Mouse (Mus musculus) liver, embryonic 16.5 days (tissue): ENCODE measurements around the gene Itga1. TPM values are rescaled to one million over a fixed set of nuclear protein-coding genes. Genes with fewer than 3 reads are reported as not detected.

ENCODE experiments used
- ATAC-seq: fragments of 200-750 bp; cut with Nextera tagmentation; 2 replicates; pipeline ENCODE4 v1.8.0; 2017; ENCODE audit warnings: low read depth, mild to moderate bottlenecking, moderate number of reproducible peaks, moderate library complexity
- H3K27ac ChIP-seq: fragments of 300-500 bp; sonication (generic); 2 replicates; pipeline ENCODE4 v1.5.1; 2014; ENCODE audit warnings: mild to moderate bottlenecking, low read length
- H3K27me3 ChIP-seq: fragments of 300-500 bp; sonication (generic); 2 replicates; pipeline ENCODE4 v1.6.1; 2014; ENCODE audit warnings: low read depth, low read length, mixed read lengths; ENCODE audit not compliant: control insufficient read depth, insufficient read depth
- H3K36me3 ChIP-seq: fragments of 300-500 bp; sonication (generic); 2 replicates; pipeline ENCODE4 v1.6.1; 2014; ENCODE audit warnings: mild to moderate bottlenecking; ENCODE audit not compliant: control insufficient read depth, insufficient read depth
- H3K4me1 ChIP-seq: fragments of 300-500 bp; sonication (generic); 2 replicates; pipeline ENCODE4 v1.6.1; 2014; ENCODE audit warnings: low read depth, low read length, mixed read lengths; ENCODE audit not compliant: control insufficient read depth
- H3K4me2 ChIP-seq: fragments of 300-500 bp; sonication (generic); 2 replicates; pipeline ENCODE4 v1.6.1; 2014; ENCODE audit warnings: low read depth, low read length, mixed read lengths
- H3K4me3 ChIP-seq: fragments of 300-500 bp; sonication (generic); 2 replicates; pipeline ENCODE4 v1.5.1; 2014; ENCODE audit warnings: low read depth, mild to moderate bottlenecking, low read length
- H3K9ac ChIP-seq: fragments of 300-500 bp; sonication (generic); 2 replicates; pipeline ENCODE4 v1.6.1; 2014; ENCODE audit warnings: low read depth, low read length
- H3K9me3 ChIP-seq: fragments of 300-500 bp; sonication (generic); replicated peaks from 2 replicates; pipeline ENCODE4 v1.6.1; 2016; ENCODE audit warnings: low read length; ENCODE audit not compliant: control insufficient read depth
- WGBS: fragments of 180-500 bp; shearing (Covaris S2); extraction: QIAGEN DNeasy Blood & Tissue Kit; methylation state at CpG from one replicate; pipeline ENCODE4 v1.1.7; 2014; ENCODE audit not compliant: insufficient replicate concordance; 5-methylcytosine and 5-hydroxymethylcytosine counted together
- polyA plus RNA-seq: library from polyadenylated mRNA; unstranded; fragments of >200 nt; fragmentation: Nextera tagmentation; extraction: Ambion mirVana; gene quantifications from 2 replicates; pipeline ENCODE4 v1.2.1, GENCODE M21; 2015

The Itga1 gene
- polyA plus RNA-seq, 1 experiment from 2014 or later: 6.5 TPM

DNA sequence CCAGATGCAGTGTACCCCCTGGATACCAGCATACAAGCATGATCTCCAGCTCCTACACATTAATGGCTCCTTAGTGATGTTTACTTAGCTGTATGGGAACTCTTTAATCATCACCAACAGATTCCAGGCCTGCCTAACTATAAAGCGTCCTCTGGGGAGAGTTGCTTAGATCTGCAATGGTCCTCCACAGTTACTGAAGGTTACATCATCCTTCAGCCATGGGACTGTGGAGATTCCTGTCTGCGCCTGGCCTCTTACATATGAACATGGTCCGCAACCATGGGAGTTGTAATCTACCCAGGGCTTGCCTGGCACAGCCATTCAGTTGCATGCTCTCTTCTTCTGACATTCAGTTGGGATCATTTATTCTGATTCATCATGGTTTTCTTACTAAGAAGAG, 129.9 kb downstream of the Itga1 start:
- Histone ChIP-seq H3K9ac (no peak overlapping the region), H3K36me3 (no peaks in the 10 kb centered on the region), H3K27ac (no peak overlapping the region), H3K4me1 (no peaks in the 10 kb centered on the region), H3K4me3 (no peak overlapping the region), H3K9me3 (no peaks in the 10 kb centered on the region), H3K27me3 (no peaks in the 10 kb centered on the region), H3K4me2 (no peak overlapping the region)
- no peak for ATAC-seq
- 75% methylated on average over 3 of the region's 3 CpGs for WGBS

DNA sequence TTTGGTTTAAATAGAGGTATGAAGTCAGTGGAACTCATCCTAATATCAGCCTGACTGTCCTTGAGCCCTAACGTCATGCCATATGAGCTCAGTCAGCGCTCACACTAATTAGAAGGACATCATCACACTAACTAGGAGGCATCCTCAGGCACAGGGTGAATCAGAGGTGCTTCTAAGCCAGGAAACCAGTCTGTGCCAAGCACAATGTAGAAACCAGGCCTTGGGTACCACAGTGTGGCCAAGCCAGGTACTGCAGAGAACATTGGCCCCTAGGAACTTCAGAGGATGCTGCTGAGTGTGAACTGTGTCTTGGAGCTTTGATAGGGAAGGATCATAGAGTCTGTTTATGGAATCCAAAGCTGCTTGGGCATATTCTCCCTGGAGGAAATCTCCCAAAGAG, 137.5 kb downstream of the Itga1 start:
- H3K27ac ChIP-seq: no peak overlapping the region
- H3K4me1 ChIP-seq: no peaks in the 10 kb centered on the region
- H3K4me2 ChIP-seq: no peak overlapping the region
- 20% methylated on average over 2 of the region's 2 CpGs for WGBS
- no peaks in the 10 kb centered on the region for H3K27me3 ChIP-seq
- no peaks in the 10 kb centered on the region for H3K9me3 ChIP-seq
- no peak overlapping the region for H3K4me3 ChIP-seq
- H3K36me3 ChIP-seq: no peaks in the 10 kb centered on the region
- ATAC-seq: peak; percentile 68
- no peak overlapping the region for H3K9ac ChIP-seq

DNA sequence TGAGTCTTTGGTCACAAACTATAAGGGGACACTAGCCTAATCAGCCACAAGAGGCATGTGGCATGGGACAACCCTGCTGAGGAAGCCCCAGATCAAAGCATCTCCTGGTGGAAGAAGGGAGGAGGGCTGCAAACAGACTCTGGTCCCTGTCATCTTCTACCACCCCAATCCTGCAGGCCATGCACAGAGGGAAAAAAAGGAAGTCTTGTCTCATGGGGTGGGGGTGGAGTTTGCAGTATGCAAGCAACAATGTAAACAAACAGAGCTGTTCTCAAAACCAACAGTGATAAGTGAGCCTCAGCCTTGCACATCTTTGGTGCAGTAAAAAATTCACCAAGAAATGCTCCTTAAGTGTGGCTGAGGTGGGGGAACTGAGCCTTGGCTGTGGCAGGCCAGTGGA, 147.2 kb downstream of the Itga1 start:
- no peak overlapping the region for H3K9ac ChIP-seq
- H3K27me3 ChIP-seq: no peaks in the 10 kb centered on the region
- no peak overlapping the region for H3K4me2 ChIP-seq
- no peak overlapping the region for H3K27ac ChIP-seq
- H3K36me3 ChIP-seq: no peaks in the 10 kb centered on the region
- no peaks in the 10 kb centered on the region for H3K4me1 ChIP-seq
- H3K9me3 ChIP-seq: no peaks in the 10 kb centered on the region
- no peak overlapping the region for H3K4me3 ChIP-seq
- no peak for ATAC-seq

DNA sequence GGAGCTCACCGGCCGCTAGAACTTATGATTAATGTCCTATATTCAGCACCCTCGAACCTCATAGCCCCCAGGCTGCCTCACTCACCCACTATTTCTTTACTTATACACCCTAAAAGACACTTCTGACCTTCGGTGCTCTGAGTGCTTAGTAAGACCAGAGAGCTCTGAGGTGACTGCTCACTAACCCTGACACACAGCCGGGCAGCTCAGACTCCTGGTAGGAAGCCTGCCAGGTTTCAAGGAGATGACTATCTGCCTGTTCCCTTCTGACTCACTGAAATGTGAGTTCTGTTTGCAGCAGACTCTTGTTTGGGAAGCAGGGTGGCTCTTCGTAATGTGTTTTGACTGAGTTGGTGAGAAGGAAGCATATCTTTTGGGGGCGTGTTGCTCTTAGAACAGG, 168.2 kb downstream of the Itga1 start:
- H3K36me3 ChIP-seq: no peaks in the 10 kb centered on the region
- H3K4me3 ChIP-seq: no peak overlapping the region
- H3K9me3 ChIP-seq: no peaks in the 10 kb centered on the region
- no peaks in the 10 kb centered on the region; the same call in 1 of the 2 replicates for H3K4me1 ChIP-seq
- no peak overlapping the region for H3K9ac ChIP-seq
- 51% methylated on average over 7 of the region's 7 CpGs for WGBS
- H3K4me2 ChIP-seq: no peak overlapping the region
- H3K27ac ChIP-seq: no peak overlapping the region
- ATAC-seq: no peak
- H3K27me3 ChIP-seq: no peaks in the 10 kb centered on the region

DNA sequence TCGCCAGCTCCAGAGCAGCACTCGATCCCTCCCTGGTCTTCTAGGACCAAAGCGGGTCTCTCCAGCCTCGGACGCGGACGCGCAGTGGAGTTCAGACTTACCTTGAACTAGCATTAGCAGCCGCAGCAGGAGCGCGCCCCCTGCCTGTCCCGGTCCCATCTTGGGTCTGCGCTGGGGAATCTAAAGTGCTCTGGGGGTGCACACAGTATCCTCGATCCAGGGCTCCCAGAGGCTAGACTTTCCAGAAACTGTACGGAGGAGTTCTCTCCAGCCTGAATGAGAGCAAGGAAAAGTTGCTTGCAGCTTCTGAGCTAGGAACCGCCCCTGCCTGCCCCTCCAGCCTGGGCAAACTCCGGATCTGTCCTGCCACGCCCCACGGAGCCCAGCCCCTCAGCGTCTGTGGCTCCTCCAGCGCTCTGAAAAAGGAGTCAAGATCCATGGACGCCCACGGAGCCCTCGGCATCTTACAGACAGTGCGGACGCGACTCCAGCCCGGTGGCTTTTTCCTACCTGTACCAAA, 169.9 kb downstream of the Itga1 start, which contains the start of gene Itga2:
Gene Itga2 (minus strand): TSS at position 326 of the 520 bp plus-strand sequence.
- 3% methylated on average over 28 of the region's 28 CpGs for WGBS
- peak; percentile 60 for ATAC-seq
- peak within 1 kb of the TSS; percentile 56 for H3K4me2 ChIP-seq
- H3K4me3 ChIP-seq: peak within 1 kb of the TSS; percentile 52
- no peaks in the 10 kb centered on the region for H3K27me3 ChIP-seq
- H3K9me3 ChIP-seq: no peaks in the 10 kb centered on the region
- H3K9ac ChIP-seq: peak within 1 kb of the TSS; percentile 25; the same call in 1 of the 2 replicates
- H3K4me1 ChIP-seq: no peaks in the 10 kb centered on the region; the same call in 1 of the 2 replicates
- no peak within 1 kb of the TSS for H3K27ac ChIP-seq
- no peaks in the 10 kb centered on the region for H3K36me3 ChIP-seq

DNA sequence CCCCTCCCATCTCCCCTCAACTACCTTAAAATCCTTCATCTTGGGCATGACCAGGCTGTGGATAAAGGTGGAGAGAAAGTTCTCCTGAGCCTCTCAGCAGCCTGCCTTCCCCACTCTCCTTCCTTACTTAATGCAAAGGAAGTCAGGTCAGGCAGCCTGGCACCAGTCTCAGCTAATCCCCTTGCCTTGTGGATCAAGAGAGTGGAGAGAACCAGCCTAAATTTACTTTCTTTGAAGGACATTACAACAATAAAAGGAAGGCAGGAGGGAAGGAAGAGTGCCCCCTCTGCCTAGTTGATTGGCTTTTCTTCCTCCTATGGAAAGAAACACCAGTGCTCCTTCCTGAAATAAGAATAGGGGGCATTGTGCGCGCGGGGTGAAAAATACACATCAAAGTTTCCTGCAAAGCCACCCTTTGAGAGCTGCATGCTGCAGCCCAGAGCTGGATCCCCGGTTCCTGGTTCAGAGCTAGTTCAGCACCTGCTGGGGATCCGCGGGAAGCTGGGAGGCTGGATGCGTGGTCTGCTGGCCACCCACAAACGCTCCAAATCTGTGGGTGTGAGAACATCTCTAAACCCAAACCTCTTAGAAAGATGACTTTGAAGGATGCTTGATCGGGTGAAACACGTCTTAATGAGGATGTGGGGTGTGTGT, 170.6 kb downstream of the Itga1 start:
- H3K4me3 ChIP-seq: peak overlapping the region; percentile 52
- no peaks in the 10 kb centered on the region for H3K36me3 ChIP-seq
- no peaks in the 10 kb centered on the region for H3K9me3 ChIP-seq
- H3K9ac ChIP-seq: no peak overlapping the region
- H3K27ac ChIP-seq: no peak overlapping the region
- no peaks in the 10 kb centered on the region for H3K27me3 ChIP-seq
- WGBS: 2% methylated on average over 10 of the region's 10 CpGs
- ATAC-seq: no peak
- H3K4me1 ChIP-seq: no peaks in the 10 kb centered on the region; the same call in 1 of the 2 replicates
- peak overlapping the region; percentile 56 for H3K4me2 ChIP-seq

DNA sequence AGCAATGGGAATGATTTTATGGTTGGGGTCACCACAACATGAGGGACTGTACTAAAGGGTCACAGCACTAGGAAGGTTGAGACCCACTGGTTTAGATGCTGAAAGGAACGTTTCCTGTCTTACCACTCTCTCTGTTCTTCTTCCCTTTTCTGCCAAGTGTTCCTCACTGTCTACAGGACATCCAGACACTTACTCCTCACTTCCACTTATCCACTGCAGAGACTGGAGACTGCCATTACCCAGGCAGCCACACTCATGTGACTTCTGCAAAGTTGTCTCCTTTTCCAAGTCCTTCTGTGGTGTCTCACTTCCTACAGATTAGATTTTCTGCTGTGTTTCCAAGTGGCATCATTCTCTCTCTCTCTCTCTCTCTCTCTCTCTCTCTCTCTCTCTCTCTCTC, 177.0 kb downstream of the Itga1 start:
- no peaks in the 10 kb centered on the region for H3K9me3 ChIP-seq
- 40% methylated on average over 1 of the region's 1 CpGs for WGBS
- H3K4me3 ChIP-seq: no peak overlapping the region
- no peak overlapping the region for H3K27ac ChIP-seq
- H3K4me1 ChIP-seq: no peaks in the 10 kb centered on the region
- no peaks in the 10 kb centered on the region for H3K27me3 ChIP-seq
- H3K4me2 ChIP-seq: no peak overlapping the region
- no peak for ATAC-seq
- no peaks in the 10 kb centered on the region for H3K36me3 ChIP-seq
- H3K9ac ChIP-seq: no peak overlapping the region

DNA sequence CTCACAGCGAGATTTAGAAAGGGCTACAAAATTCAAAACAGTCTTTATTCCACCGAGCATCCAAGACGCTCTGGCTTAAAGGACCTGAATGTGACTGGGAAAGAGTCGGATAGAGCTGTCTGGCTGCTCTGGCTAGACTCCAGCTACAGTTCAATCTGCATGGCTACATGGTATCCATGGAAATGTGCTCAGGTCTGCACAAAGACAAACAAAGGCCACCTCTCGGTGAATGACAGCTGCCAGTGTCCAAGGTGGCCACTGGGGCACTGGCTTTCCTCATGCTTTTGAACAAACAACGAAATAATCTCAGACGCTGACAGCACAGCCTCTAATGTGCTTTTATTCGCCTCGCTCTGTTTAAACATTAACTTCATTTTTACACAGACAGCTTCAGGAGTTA, 178.4 kb downstream of the Itga1 start:
- Histone ChIP-seq H3K27ac (no peak overlapping the region), H3K4me2 (no peak overlapping the region; the same call in 1 of the 2 replicates)
- peak; percentile 90 for ATAC-seq

DNA sequence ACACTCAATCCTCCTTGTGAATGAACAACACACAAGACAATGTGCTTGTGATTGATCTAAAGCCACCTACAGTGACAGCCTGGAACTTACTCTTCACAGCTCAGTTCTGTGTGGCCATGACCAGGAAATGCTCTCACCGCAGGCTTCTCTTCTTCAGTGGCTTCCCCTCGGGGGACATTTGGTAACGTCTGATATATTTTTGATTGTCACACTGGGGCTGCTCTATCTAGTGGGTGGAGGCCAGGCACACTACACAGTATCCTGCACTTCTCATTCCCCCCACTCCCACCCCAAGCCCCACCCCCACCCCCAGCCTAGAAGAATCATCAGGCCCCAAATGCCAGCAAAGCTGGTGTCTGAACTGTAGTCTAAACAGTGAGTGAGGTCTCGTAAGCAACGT, 186.0 kb downstream of the Itga1 start:
- no peak overlapping the region for H3K27ac ChIP-seq
- no peaks in the 10 kb centered on the region for H3K27me3 ChIP-seq
- H3K9ac ChIP-seq: no peak overlapping the region
- H3K4me3 ChIP-seq: no peak overlapping the region
- H3K4me2 ChIP-seq: no peak overlapping the region
- ATAC-seq: 0 out of 2 replicates have a peak, but pooled peaks have one; percentile 19
- H3K36me3 ChIP-seq: no peaks in the 10 kb centered on the region
- peaks cover 3% of the 10 kb centered on the region for H3K4me1 ChIP-seq
- WGBS: 24% methylated on average over 5 of the region's 5 CpGs
- no peaks in the 10 kb centered on the region for H3K9me3 ChIP-seq

More for the DNA sequence above, 178.4 kb downstream of the Itga1 start:
- H3K27me3 ChIP-seq: no peaks in the 10 kb centered on the region
- H3K4me1 ChIP-seq: no peaks in the 10 kb centered on the region
- no peak overlapping the region for H3K4me3 ChIP-seq
- no peaks in the 10 kb centered on the region for H3K36me3 ChIP-seq
- 54% methylated on average over 9 of the region's 9 CpGs for WGBS
- H3K9me3 ChIP-seq: no peaks in the 10 kb centered on the region
- no peak overlapping the region for H3K9ac ChIP-seq
